Mouse (Mus musculus) layer of hippocampus, postnatal 10 days (tissue): Measurements from ENCODE around the gene Ostf1. TPM values are rescaled to one million over a fixed set of nuclear protein-coding genes. Genes with fewer than 3 reads are reported as not detected.

Experiments used
- DNase-seq, 2 experiments: peaks; one replicate each; pipeline ENCODE4 v3.0.0; 2021; ENCODE audit warnings: low spot score in 2 of 2
- long read RNA-seq: library from polyadenylated mRNA; stranded (forward); transcript quantifications from one replicate; pipeline ENCODE4 v2.0.0, GENCODE M21; 2023
- total RNA-seq, 2 experiments: library from RNA; stranded (reverse); gene quantifications; 2 replicates each; pipeline ENCODE4 v1.2.3; 2021

The Ostf1 gene
- 10 to 100 TPM; 30.6 to 38.2 TPM for total RNA-seq
- long read RNA-seq, transcript Ostf1-201 (10 exons, 2,726 nt): major isoform, 77 of 77 reads
- long read RNA-seq, partial matches to known transcripts: 0 of 77 reads
- long read RNA-seq, other reads (novel, unspliced or antisense): 0 of 77 reads

- DNase-seq: peak; percentile 93 to 96
Observed at GRCm38 (mm10) chr19:18631644-18632219, at the start of gene Ostf1, which contains the start of gene Nmrk1. TSS of gene Ostf1 (minus strand) at chr19:18631823. TSS of gene Nmrk1 (plus strand) at chr19:18631950.

DNA sequence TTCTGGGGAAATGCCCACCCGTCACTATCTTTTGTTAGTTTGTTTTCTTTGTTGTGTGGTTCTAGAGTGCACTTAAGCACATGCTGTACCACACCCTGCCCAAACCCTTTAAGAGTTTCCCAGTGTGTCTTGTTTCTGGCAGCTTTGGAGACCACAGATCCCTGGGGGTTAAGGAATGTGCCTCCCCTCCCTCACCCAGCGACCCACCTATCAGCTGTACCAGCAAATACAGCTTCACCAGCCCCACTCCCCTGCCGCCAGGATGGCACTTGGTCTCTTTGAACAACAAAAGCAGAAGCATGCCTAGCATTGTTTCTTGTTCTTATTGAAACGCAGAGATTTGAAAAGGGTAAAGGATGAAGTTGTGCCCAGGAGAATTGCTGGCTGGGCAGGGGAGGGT lies 41.5 kb upstream of the Ostf1 start:
- DNase-seq: no peak

- no peak for DNase-seq
Observed at GRCm38 (mm10) chr19:18672498-18672897, 40.9 kb upstream of the Ostf1 start.

DNA sequence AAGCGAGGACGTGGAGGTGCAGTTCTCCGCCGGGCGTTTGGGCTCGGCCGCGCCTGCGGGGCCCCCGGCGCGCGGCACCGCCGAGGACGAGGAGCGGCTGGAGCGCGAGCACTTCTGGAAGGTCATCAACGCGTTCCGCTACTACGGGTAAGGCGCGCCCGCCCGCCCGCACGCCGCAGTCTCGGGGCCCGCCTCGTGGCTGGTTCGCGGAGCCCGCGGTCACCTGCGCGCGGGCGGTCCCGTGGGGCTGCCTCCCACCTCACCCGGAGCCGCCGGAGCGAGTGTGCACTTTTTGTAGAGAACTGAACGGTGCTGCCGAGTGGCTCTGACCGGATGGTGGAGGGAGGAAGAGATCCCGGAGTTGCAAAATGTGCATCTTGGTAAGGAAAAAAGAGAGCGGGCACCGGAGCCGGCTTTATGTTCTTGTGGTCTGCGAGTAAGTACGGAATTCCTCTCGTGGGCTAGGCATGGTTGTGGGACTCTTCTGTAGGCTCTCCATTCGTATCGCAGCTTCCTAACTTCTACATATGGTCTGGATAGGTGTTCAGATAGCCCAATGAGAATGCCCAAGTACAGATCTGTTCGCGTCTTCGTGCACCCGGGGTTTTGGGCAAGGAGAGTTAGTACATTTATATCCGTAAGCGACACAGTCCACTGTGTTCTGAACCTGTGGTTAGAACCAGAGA lies 39.6 kb upstream of the Ostf1 start:
- DNase-seq: peak; percentile 50 to 60

GRCm38 (mm10) chr19:18670608-18671007 lies 39.0 kb upstream of the Ostf1 start, which contains the start of gene Carnmt1:
TSS of gene Carnmt1 (plus strand) at chr19:18670764.
- DNase-seq: peak; percentile 98

- DNase-seq: no peak
Observed at GRCm38 (mm10) chr19:18669551-18669950, 37.9 kb upstream of the Ostf1 start.

DNA sequence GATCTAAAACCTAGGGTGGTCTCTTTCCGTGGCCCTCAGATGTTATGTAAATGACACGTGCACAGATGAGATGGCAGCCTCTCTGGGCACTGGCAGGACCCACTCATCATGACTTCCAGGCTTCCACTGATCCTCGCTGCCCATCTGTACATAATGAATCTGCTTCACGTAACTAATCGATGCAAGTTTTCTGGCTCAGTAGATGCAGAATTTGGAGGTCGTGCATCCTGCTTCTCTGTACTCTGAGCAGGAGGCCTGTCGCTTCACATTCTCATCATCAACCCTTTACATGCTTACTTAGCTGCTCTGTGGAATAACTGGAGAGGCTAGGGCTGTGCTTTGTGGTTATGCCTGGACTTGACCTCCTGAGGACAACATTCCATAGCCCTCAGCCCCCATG lies 35.3 kb upstream of the Ostf1 start:
- DNase-seq: no peak

DNA sequence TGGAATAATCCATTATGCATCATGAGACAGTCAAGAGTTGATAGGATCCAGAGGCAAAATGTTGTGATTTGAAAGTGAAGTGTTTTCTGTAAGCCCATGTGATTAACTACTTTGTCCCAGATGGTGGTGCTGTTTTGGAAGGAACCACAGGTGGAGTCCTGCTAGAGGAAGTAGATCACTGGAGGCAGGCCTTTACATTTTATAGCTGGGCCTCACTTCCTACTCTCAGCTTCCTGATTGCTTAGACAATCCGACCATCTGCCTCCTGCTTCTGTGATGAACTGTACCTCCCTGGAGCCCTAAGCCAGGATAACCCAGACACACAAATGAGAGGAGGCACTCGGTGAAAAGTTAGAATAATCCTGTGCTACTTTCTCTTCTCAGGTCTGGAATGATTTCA lies 32.3 kb upstream of the Ostf1 start:
- no peak for DNase-seq

- no peak for DNase-seq
Observed at GRCm38 (mm10) chr19:18661683-18662082, 30.1 kb upstream of the Ostf1 start.

DNA sequence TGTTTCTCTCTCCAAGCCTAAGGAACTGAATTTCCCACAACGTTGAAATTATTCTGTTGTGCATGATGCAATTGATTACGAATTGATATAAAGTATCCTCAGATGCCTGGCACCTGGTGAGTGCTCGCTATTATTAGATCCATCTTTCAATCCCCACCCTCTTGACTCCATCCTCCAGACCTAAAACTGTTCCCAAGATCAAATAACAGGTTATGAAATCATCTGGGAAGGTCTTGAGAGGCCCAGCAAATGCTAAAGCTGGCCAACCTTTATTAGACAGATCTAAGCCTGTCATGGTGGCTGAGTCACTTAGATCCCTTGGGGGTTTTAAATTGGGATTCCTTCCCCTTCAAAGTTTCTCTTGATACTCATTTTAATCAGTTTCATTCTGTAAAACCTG lies 28.8 kb upstream of the Ostf1 start:
- DNase-seq: no peak

GRCm38 (mm10) chr19:18659349-18659748 lies 27.7 kb upstream of the Ostf1 start:
- DNase-seq: no peak

DNA sequence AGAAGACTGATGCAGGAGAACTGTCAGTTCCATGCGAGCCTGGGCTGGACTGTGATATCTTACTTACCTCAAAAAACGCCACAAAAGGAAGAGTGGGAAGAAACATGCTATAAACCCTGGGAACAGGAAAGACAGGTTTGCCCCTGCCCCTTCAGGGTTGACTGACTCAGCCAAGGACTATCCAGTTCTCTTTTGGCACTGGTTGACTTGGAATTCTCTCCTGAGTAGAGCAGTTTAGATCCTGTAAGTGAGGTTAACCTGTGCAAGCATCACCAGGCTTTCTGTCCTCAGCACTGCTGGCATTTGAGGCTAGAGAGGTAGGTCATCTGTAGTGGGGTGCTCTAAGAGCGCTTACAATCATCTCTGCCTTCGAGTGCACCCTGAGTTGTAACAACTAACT lies 26.9 kb upstream of the Ostf1 start:
- DNase-seq: no peak

DNA sequence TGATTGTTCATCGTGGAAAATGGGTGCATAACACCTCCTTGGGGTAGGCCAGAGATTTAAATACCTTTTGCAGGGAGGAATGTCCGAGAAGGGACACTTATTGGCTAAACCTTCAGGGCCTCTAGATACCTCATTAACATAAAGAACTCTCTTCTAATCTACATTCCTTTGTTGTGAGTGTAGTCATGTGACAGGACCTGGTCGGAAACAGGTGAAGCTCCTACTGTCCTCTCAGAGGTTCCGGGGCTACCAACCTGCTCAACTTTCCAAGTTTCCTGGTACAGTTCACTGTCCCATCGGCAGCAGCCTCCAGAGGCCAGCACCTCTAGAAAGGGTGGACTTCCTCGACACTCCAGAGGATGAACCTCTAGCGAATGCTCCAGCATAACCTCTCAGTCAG lies 24.4 kb upstream of the Ostf1 start:
- DNase-seq: no peak

DNA sequence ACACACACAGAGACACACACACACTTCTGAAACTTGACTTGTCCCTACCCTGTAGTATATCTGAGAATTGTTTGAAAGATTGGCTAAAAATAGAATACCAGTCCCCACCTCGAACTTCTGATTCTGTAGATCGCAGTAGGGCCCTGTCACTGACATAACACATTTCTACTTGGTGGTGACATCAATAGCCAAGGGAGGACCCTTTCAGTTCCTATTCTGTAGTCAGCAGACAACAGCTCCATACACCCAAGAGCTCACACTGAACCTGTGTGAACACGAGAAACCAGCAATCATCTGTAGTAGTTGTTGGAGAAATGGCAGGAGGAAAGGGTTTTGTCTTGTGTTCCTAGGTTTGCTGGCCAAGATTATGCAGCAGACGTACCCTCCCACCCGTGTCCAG lies 23.4 kb upstream of the Ostf1 start:
- DNase-seq: no peak

DNA sequence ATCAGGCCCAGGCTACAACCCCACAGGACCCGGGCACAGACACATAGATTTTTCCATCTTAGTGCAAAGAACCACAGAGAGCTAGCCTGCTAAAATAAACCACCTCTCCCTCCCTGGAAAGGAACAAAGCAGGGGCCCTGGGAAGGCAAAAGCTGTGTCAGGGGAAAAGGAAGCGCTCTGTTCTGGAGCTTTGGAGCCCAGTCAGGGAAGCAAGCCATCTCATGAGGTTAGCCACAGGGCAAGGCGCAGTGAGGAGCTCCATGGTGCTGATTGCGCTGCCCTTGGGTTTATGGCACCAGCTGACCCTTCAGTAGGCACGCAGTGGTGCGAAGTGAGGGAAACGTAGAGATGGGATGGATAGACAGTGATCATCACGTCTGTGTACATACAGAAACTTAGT lies 22.7 kb upstream of the Ostf1 start:
- DNase-seq: no peak

GRCm38 (mm10) chr19:18653058-18653457 lies 21.4 kb upstream of the Ostf1 start:
- DNase-seq: no peak

DNA sequence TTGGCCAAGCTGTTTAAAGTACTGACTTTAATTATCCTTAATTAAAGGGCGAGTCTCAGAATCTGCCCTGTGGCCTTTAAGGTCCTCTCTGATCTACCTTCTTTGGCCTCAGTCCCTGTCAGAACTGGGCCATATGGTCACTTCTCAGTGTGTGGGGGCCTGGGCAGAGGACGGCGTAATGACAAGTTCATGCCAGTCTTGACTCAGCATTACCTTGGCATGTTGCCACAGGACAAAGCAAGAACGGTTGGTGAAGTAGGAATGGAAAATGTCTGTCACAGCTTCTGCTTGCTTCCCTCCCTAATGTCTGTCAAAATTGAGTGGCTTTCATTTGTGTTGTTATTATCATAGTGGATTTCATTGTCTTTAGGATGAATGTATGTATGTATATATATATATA lies 21.0 kb upstream of the Ostf1 start:
- DNase-seq: no peak

DNA sequence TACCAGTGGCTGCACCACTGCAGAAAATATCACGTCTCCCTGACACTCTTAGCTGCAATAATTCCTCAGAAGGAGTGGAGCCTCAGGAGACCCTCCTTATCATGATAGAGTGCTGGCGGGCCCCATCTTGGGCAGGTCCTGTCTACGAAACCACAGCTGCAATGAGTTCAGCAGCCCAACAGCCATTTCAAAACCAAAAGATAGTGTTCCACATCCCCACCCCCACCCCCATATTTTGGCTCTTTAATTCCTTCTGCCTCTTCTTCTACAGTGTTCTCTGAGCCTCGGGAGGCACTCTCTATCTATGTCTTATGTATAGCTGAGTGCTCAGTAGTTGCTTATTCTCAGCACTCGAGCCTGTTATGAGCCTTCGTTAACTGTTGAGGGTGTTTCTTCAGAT lies 18.9 kb upstream of the Ostf1 start:
- DNase-seq: no peak

DNA sequence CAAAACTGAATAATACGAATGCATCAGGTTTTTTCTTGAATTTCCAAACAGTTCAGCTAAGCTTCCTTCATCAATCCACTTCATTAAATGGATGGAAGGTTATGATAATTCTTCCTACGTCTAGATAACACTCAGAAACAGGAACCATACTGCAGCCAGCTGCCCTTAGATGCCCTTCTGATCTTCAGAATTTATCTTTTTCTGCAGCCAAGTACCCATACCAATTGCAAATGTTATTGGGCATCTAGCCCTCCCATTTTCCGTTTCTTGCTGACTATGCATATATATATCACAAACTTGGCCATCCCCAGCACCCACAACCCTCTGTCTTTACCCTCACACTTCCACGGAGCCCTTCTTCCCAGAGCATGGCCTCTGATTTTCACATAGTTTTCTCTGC lies 18.3 kb upstream of the Ostf1 start:
- no peak for DNase-seq

DNA sequence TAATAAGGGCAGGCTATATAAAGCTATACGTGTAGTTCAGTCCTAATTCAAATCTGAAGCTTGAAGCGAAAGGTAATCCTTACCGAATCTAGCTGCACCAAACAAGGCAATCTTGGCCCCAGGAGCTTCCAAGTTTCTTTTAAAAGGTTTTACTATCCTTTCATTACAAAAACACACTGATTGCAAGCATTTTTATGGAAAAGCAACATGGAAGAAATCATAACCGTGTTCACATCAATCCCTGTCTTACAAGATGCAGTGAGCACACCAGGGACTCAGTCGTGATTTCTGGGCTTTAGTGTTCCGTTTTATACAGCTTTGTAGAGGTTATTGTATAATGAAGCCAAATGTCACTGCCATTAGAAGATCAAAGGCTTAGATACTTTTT lies 16.9 kb upstream of the Ostf1 start:
- no peak for DNase-seq

- DNase-seq: no peak
Observed at GRCm38 (mm10) chr19:18647775-18648557, 16.3 kb upstream of the Ostf1 start.

GRCm38 (mm10) chr19:18646853-18647420 lies 15.3 kb upstream of the Ostf1 start:
- DNase-seq: no peak
